Mouse (Mus musculus) cerebellum, adult 2 months (tissue): ENCODE data around the gene Ipcef1.

ENCODE experiments used
- CTCF ChIP-seq: fragments of 200-500 bp; IDR thresholded peaks from 2 replicates; pipeline ENCODE4 v1.5.1; 2011; ENCODE audit warnings: low read depth, mild to moderate bottlenecking, control low read depth, low read length, moderate library complexity, borderline replicate concordance; ENCODE audit not compliant: insufficient read depth
- POLR2A ChIP-seq: fragments of 200-500 bp; IDR thresholded peaks from 2 replicates; pipeline ENCODE4 v1.6.1; 2011; ENCODE audit warnings: low read length, control low read depth, borderline replicate concordance; ENCODE audit not compliant: insufficient read depth

GRCm38 (mm10) chr10:6909763-6910162 is 142.5 kb downstream of the Ipcef1 start:
- no peak for TF ChIP-seq CTCF
- TF ChIP-seq POLR2A: no peak
